Mouse (Mus musculus) lung, postnatal 10 days (tissue): ENCODE results near the gene Lamp3.
A peak's percentile ranks its signal among the peaks of the same experiment; 100 is the strongest.
"Not testable (repeated sequence)": the region's sequence is repeated elsewhere in the genome, so short reads cannot be mapped to it uniquely, and the experiment has no call there.

ENCODE experiments used
- DNase-seq: peaks from one replicate; pipeline ENCODE4 v3.0.0; 2021

The Lamp3 gene

GRCm38 (mm10) chr16:19706216-19706615 lies at the start of gene Lamp3:
Gene Lamp3 (minus strand): TSS chr16:19706375.
- DNase-seq, result no peak

GRCm38 (mm10) chr16:19732896-19733295 lies 26.7 kb upstream of the Lamp3 start:
- DNase-seq, result no peak

- DNase-seq, result not testable (repeated sequence)
These were observed 18.0 kb upstream of the Lamp3 start for GRCm38 (mm10) chr16:19724139-19724538.

- DNase-seq, result peak; percentile 6
These were observed 14.8 kb upstream of the Lamp3 start for GRCm38 (mm10) chr16:19720959-19721358.

GRCm38 (mm10) chr16:19707381-19707780 lies 1.2 kb upstream of the Lamp3 start:
- no peak for DNase-seq

- no peak for DNase-seq
These were observed 7.0 kb downstream of the Lamp3 start for GRCm38 (mm10) chr16:19699207-19699606.

GRCm38 (mm10) chr16:19670768-19671357 lies 35.3 kb downstream of the Lamp3 start:
- DNase-seq, result no peak

- no peak for DNase-seq
These were observed 39.9 kb downstream of the Lamp3 start for GRCm38 (mm10) chr16:19666312-19666711.

GRCm38 (mm10) chr16:19629816-19630215 lies 76.4 kb downstream of the Lamp3 start, which contains the start of gene Olfr171:
Gene Olfr171 (minus strand): TSS chr16:19629916.
- DNase-seq, result no peak

GRCm38 (mm10) chr16:19611782-19612181 lies 94.4 kb downstream of the Lamp3 start, which contains the start of gene Olfr170:
Gene Olfr170 (minus strand): TSS chr16:19611882.
- not testable (repeated sequence) for DNase-seq
